Mouse (Mus musculus): ENCODE results near the gene Arrdc5. TPM values are rescaled to one million over a fixed set of nuclear protein-coding genes. Genes with fewer than 3 reads are reported as not detected.
"Not testable (repeated sequence)": the region's sequence is repeated elsewhere in the genome, so short reads cannot be mapped to it uniquely, and the experiment has no call there.

The Arrdc5 gene
- polyA plus RNA-seq, 1 experiment from 2014 or later, result not detected

- H3K9ac ChIP-seq, result 0 out of 2 replicates have a peak overlapping the region, but pooled peaks have one; percentile 26
- H3K27ac ChIP-seq; H3K4me3 ChIP-seq; H3K27me3 ChIP-seq (replicated peaks); H3K9me3 ChIP-seq; ATAC-seq (ENCODE audit: low FRiP score, low read depth): not testable (repeated sequence)
- peak overlapping the region; percentile 92 for H3K4me2 ChIP-seq (replicated peaks)
- H3K4me1 ChIP-seq, result peaks cover 43% of the 10 kb centered on the region
- WGBS, result 89% methylated on average over 2 of the region's 2 CpGs
- H3K36me3 ChIP-seq, result peaks cover 52% of the 10 kb centered on the region
These were observed 41.3 kb downstream of the Arrdc5 start for GRCm38 (mm10) chr17:56258812-56259211.

DNA sequence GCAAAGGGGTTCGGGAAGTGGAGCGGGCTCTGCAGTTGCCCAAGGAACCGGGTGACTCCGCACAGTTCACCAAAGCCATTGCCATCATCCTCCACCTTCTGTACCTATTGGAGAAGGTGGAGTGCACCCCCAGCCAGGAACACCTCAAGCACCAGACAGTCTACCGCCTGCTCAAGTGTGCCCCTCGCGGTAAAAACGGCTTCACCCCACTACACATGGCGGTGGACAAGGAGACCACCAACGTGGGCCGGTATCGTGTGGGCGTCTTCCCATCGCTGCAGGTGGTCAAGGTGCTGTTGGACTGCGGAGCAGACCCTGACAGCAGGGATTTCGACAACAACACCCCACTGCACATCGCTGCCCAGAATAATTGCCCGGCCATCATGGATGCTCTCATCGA, 41.8 kb downstream of the Arrdc5 start:
- WGBS, result 94% methylated on average over 19 of the region's 19 CpGs
- H3K9ac ChIP-seq; H3K27ac ChIP-seq; ATAC-seq (ENCODE audit: low FRiP score, low read depth); H3K9me3 ChIP-seq; H3K4me3 ChIP-seq; H3K27me3 ChIP-seq (replicated peaks): not testable (repeated sequence)
- Histone ChIP-seq H3K36me3 (peaks cover 52% of the 10 kb centered on the region), H3K4me2 (replicated peaks) (peak overlapping the region; percentile 92), H3K4me1 (peaks cover 43% of the 10 kb centered on the region)

- 0 out of 2 replicates have a peak overlapping the region, but pooled peaks have one; percentile 50 for H3K27ac ChIP-seq
- WGBS, result 13% methylated on average over 58 of the region's 58 CpGs
- no peaks in the 10 kb centered on the region for H3K9me3 ChIP-seq
These were observed 42.7 kb downstream of the Arrdc5 start for GRCm38 (mm10) chr17:56257181-56257894.

GRCm38 (mm10) chr17:56256239-56256881, 43.7 kb downstream of the Arrdc5 start, which contains the start of gene Fem1a:
Gene Fem1a, plus strand, starts transcription at chr17:56256810.
- Histone ChIP-seq H3K4me3 (peak within 1 kb of the TSS; percentile 78), H3K36me3 (peaks cover 34% of the 10 kb centered on the region), H3K9ac (peak within 1 kb of the TSS; percentile 68), H3K4me2 (replicated peaks) (peak within 1 kb of the TSS; percentile 92), H3K9me3 (no peaks in the 10 kb centered on the region), H3K27me3 (replicated peaks) (no peaks in the 10 kb centered on the region), H3K4me1 (peaks cover 41% of the 10 kb centered on the region), H3K27ac (peak within 1 kb of the TSS; percentile 50)
- WGBS, result under 1% methylated on average over 28 of the region's 28 CpGs
- peak; percentile 94 for ATAC-seq (ENCODE audit: low FRiP score, low read depth)

More at GRCm38 (mm10) chr17:56257181-56257894, 42.7 kb downstream of the Arrdc5 start:
- Histone ChIP-seq H3K9ac (peak overlapping the region; percentile 68), H3K36me3 (peaks cover 44% of the 10 kb centered on the region), H3K4me3 (peak overlapping the region; percentile 78), H3K4me1 (peaks cover 43% of the 10 kb centered on the region), H3K4me2 (replicated peaks) (peak overlapping the region; percentile 92), H3K27me3 (replicated peaks) (no peaks in the 10 kb centered on the region)
- ATAC-seq (ENCODE audit: low FRiP score, low read depth), result no peak

DNA sequence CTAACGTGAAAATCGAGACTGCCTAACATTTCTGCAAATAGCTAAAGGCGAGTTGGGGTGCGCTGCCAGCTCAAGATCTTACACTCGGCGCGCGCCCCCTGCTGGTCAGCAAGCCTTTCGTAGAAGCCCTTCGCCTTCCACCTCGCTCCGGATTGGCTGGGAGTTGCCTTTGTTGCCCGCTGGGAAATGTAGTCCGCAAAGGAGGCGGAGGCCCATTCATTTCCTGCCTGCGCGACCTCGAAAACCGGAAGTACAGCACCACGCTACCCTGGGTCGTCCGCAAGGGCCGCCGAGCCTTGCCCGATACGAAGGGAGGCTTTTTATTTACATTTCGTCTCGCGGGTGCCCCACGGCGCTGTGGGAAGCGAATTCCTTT, 44.2 kb downstream of the Arrdc5 start:
- ATAC-seq (ENCODE audit: low FRiP score, low read depth), result peak; percentile 94
- Histone ChIP-seq H3K9me3 (no peaks in the 10 kb centered on the region), H3K4me2 (replicated peaks) (peak overlapping the region; percentile 92), H3K36me3 (peaks cover 29% of the 10 kb centered on the region), H3K9ac (peak overlapping the region; percentile 46; the same call in 1 of the 2 replicates), H3K4me1 (peaks cover 41% of the 10 kb centered on the region), H3K4me3 (peak overlapping the region; percentile 78), H3K27ac (peak overlapping the region; percentile 3; the same call in 1 of the 2 replicates), H3K27me3 (replicated peaks) (no peaks in the 10 kb centered on the region)
- under 1% methylated on average over 32 of the region's 32 CpGs for WGBS

- Histone ChIP-seq H3K4me1 (peaks cover 41% of the 10 kb centered on the region), H3K9me3 (no peaks in the 10 kb centered on the region), H3K27me3 (replicated peaks) (no peaks in the 10 kb centered on the region), H3K4me2 (replicated peaks) (peak overlapping the region; percentile 92), H3K4me3 (no peak overlapping the region), H3K9ac (no peak overlapping the region), H3K36me3 (peaks cover 25% of the 10 kb centered on the region), H3K27ac (no peak overlapping the region)
- WGBS, result 24% methylated on average over 9 of the region's 9 CpGs
- ATAC-seq (ENCODE audit: low FRiP score, low read depth), result no peak
These were observed 44.7 kb downstream of the Arrdc5 start for GRCm38 (mm10) chr17:56255429-56255828.

- ATAC-seq (ENCODE audit: low FRiP score, low read depth), result no peak
- Histone ChIP-seq H3K9ac (no peak overlapping the region), H3K9me3 (no peaks in the 10 kb centered on the region), H3K4me1 (peaks cover 36% of the 10 kb centered on the region), H3K4me2 (replicated peaks) (no peak overlapping the region), H3K36me3 (peaks cover 17% of the 10 kb centered on the region), H3K4me3 (no peak overlapping the region), H3K27me3 (replicated peaks) (no peaks in the 10 kb centered on the region), H3K27ac (no peak overlapping the region)
- 72% methylated on average over 4 of the region's 4 CpGs for WGBS
These were observed 45.4 kb downstream of the Arrdc5 start for GRCm38 (mm10) chr17:56254695-56255094.

GRCm38 (mm10) chr17:56251136-56251829, 48.8 kb downstream of the Arrdc5 start:
- ATAC-seq (ENCODE audit: low FRiP score, low read depth), result peak; percentile 44
- no peak overlapping the region for H3K4me3 ChIP-seq
- H3K36me3 ChIP-seq, result no peaks in the 10 kb centered on the region
- H3K27me3 ChIP-seq (replicated peaks), result no peaks in the 10 kb centered on the region
- H3K27ac ChIP-seq, result no peak overlapping the region; the same call in 1 of the 2 replicates
- H3K9ac ChIP-seq, result no peak overlapping the region
- peaks cover 13% of the 10 kb centered on the region for H3K4me1 ChIP-seq
- H3K4me2 ChIP-seq (replicated peaks), result peak overlapping the region; percentile 37
- 24% methylated on average over 6 of the region's 6 CpGs for WGBS
- no peaks in the 10 kb centered on the region for H3K9me3 ChIP-seq

DNA sequence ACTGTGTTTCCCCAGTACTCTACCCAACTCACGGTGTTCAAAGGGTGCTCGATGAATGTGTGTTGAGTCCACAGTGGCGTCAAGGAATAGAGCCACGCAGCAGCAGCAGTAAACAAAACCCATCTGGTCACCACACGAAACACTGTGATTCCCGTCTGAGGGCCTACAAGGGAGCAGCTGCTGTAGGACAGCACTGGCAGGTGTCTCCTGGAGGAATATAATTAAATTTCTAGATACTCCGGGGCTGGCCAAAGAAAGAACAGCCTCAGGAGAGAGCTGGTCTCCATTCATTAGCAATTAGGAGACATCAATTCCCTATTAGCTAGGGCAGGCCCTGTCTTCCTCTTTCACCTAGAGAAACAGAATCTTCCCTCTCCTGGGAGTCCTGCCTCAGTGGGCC, 54.5 kb downstream of the Arrdc5 start:
- 55% methylated on average over 7 of the region's 7 CpGs for WGBS
- peak; percentile 23; the same call in 1 of the 2 replicates for ATAC-seq (ENCODE audit: low FRiP score, low read depth)
- H3K36me3 ChIP-seq, result no peaks in the 10 kb centered on the region
- H3K9me3 ChIP-seq, result no peaks in the 10 kb centered on the region
- H3K27ac ChIP-seq, result no peak overlapping the region
- peaks cover 4% of the 10 kb centered on the region; the same call in 1 of the 2 replicates for H3K4me1 ChIP-seq
- H3K27me3 ChIP-seq (replicated peaks), result peaks cover 19% of the 10 kb centered on the region
- no peak overlapping the region for H3K4me2 ChIP-seq (replicated peaks)
- no peak overlapping the region for H3K4me3 ChIP-seq
- no peak overlapping the region for H3K9ac ChIP-seq

Other genes with a start within 250 kb of the Arrdc5 start
- 61.0 and 63.8 TPM in 2 replicates for gene Ubxn6, start 225.3 kb downstream of the Arrdc5 start, polyA plus RNA-seq (2016; fragmentation: Nextera tagmentation; extraction: Ambion mirVana)
- 166 and 173 TPM in 2 replicates for gene Hdgfl2, start 220.7 kb downstream of the Arrdc5 start, polyA plus RNA-seq (2016; fragmentation: Nextera tagmentation; extraction: Ambion mirVana)
- gene Plin4, start 190.5 kb downstream of the Arrdc5 start, polyA plus RNA-seq (2016; fragmentation: Nextera tagmentation; extraction: Ambion mirVana), result 0.05 and 0.10 TPM in 2 replicates
- 0.30 and 0.38 TPM in 2 replicates for gene Plin5, start 182.7 kb downstream of the Arrdc5 start, polyA plus RNA-seq (2016; fragmentation: Nextera tagmentation; extraction: Ambion mirVana)
- gene Lrg1, start 178.3 kb downstream of the Arrdc5 start, polyA plus RNA-seq (2016; fragmentation: Nextera tagmentation; extraction: Ambion mirVana), result 0.14 TPM in 1 of 2 replicates, not detected in the other
- 12.5 and 13.0 TPM in 2 replicates for gene Sema6b, start 159.9 kb downstream of the Arrdc5 start, polyA plus RNA-seq (2016; fragmentation: Nextera tagmentation; extraction: Ambion mirVana)
- 8.9 and 9.8 TPM in 2 replicates for gene Tnfaip8l1, start 137.8 kb downstream of the Arrdc5 start, polyA plus RNA-seq (2016; fragmentation: Nextera tagmentation; extraction: Ambion mirVana)
- 65.5 and 65.9 TPM in 2 replicates for gene Mydgf, start 116.4 kb downstream of the Arrdc5 start, polyA plus RNA-seq (2016; fragmentation: Nextera tagmentation; extraction: Ambion mirVana)
- 35.0 and 35.1 TPM in 2 replicates for gene Dpp9, start 81.4 kb downstream of the Arrdc5 start, polyA plus RNA-seq (2016; fragmentation: Nextera tagmentation; extraction: Ambion mirVana)
- gene Fem1a, start 43.5 kb downstream of the Arrdc5 start, polyA plus RNA-seq (2016; fragmentation: Nextera tagmentation; extraction: Ambion mirVana), result 19.9 and 20.6 TPM in 2 replicates
- 1.5 and 2.0 TPM in 2 replicates for gene Ticam1, start 23.5 kb downstream of the Arrdc5 start, polyA plus RNA-seq (2016; fragmentation: Nextera tagmentation; extraction: Ambion mirVana)
- 29.0 and 31.7 TPM in 2 replicates for gene Plin3, start 7.4 kb downstream of the Arrdc5 start, polyA plus RNA-seq (2016; fragmentation: Nextera tagmentation; extraction: Ambion mirVana)
- gene Uhrf1, start 3.0 kb upstream of the Arrdc5 start, polyA plus RNA-seq (2016; fragmentation: Nextera tagmentation; extraction: Ambion mirVana), result 94.7 and 95.2 TPM in 2 replicates
- gene Kdm4b, start 25.8 kb upstream of the Arrdc5 start, polyA plus RNA-seq (2016; fragmentation: Nextera tagmentation; extraction: Ambion mirVana), result 86.1 and 86.7 TPM in 2 replicates
- 294 and 314 TPM in 2 replicates for gene Ptprs, start 176.2 kb upstream of the Arrdc5 start, polyA plus RNA-seq (2016; fragmentation: Nextera tagmentation; extraction: Ambion mirVana)
- gene Znrf4, start 212.1 kb upstream of the Arrdc5 start, polyA plus RNA-seq (2016; fragmentation: Nextera tagmentation; extraction: Ambion mirVana), result not detected in 2 replicates